ENCODE assay signal across 10 mouse cellular contexts in genomic region chr3:69535941-69536647, GRCm38 (mm10).
DNase-seq lines count a peak whose midpoint lies in the region; ATAC-seq lines count a peak whose summit lies in the region.
"Had no signal": no experiment of that assay in that cellular context is flagged by ENCODE, and none has a peak within 500 bp of the region (broad histone marks: within the 10 kb centered on the region; RNA-seq: fewer than 3 reads in every experiment).

No protein-coding gene starts in this region.

- no peaks in the 10 kb centered on the region for H3K36me3 ChIP-seq in forebrain, embryonic 12.5 days (replicated peaks)
- H3K36me3 ChIP-seq: heart, embryonic 13.5 days had no signal

- 46% methylated on average over 25 of the region's 25 CpGs for WGBS in forebrain, embryonic 12.5 days

- H3K9me3 ChIP-seq in forebrain, embryonic 12.5 days, result no peaks in the 10 kb centered on the region
- H3K9me3 ChIP-seq: heart, embryonic 13.5 days had no signal

- DNase-seq in frontal cortex, postnatal 10 days (ENCODE audit: low spot score in 2 of 2), result no peak
- DNase-seq in 3T3-L1 (ENCODE audit: low read depth, low spot score), result peak; percentile 27
- peak; percentile 66 for DNase-seq in mesoderm, embryonic 11.5 days (ENCODE audit: low read depth, low spot score)
- DNase-seq in adrenal gland, postnatal 36 days, result no peak
- no peak for DNase-seq in ovary, adult 18-20 months (ENCODE audit: low spot score)
- no peak for DNase-seq in layer of hippocampus, postnatal 36 days
- DNase-seq: B cell, adult 2 months had no signal

- peak overlapping the region; percentile 68 for H3K27ac ChIP-seq in forebrain, embryonic 12.5 days
- H3K27ac ChIP-seq: heart, embryonic 13.5 days had no signal

- peak; percentile 29; the same call in 1 of the 2 replicates for ATAC-seq in frontal cortex, adult (ENCODE audit: low TSS enrichment)
- peak; percentile 44; the same call in 1 of the 2 replicates for ATAC-seq in forebrain, embryonic 12.5 days (ENCODE audit: low FRiP score)

- 0 out of 2 replicates have a peak, but pooled peaks cover 5% of the 10 kb centered on the region for H3K27me3 ChIP-seq in forebrain, embryonic 12.5 days
- H3K27me3 ChIP-seq: heart, embryonic 13.5 days had no signal

- peak overlapping the region; percentile 22 for H3K4me2 ChIP-seq in forebrain, embryonic 12.5 days
- H3K4me2 ChIP-seq: heart, embryonic 13.5 days had no signal

- no peak overlapping the region for H3K4me3 ChIP-seq in forebrain, embryonic 12.5 days (replicated peaks)
- H3K4me3 ChIP-seq: heart, embryonic 13.5 days had no signal

- H3K9ac ChIP-seq in forebrain, embryonic 12.5 days, result no peak overlapping the region
- H3K9ac ChIP-seq: heart, embryonic 13.5 days had no signal

- peaks cover 36% of the 10 kb centered on the region for H3K4me1 ChIP-seq in forebrain, embryonic 12.5 days

Comparison
In these comparisons a context has a peak if more than half of its experiments do, and no peak if none do; other contexts are left out.
1. DNase-seq: peak in 3T3-L1 (single experiment) and mesoderm, embryonic 11.5 days (single experiment); none in frontal cortex, postnatal 10 days (0 of 2), adrenal gland, postnatal 36 days (0 of 2), ovary, adult 18-20 months (single experiment) and layer of hippocampus, postnatal 36 days (0 of 2).